Mouse (Mus musculus): Measurements from ENCODE around the gene Cldn13.

- TF ChIP-seq CTCF (IDR thresholded peaks at IDR 0.05; ENCODE audit: borderline replicate concordance, insufficient read depth, low read depth, low read length) (no peak), POLR2A (IDR thresholded peaks at IDR 0.05; ENCODE audit: borderline replicate concordance, insufficient read depth, low read length) (no peak)
Measured at GRCm38 (mm10) chr5:134921106-134921505, 5.8 kb upstream of the Cldn13 start.
